ENCODE assay signal across 19 mouse cellular contexts in genomic region chr6:12255434-12255833, GRCm38 (mm10).
DNase-seq lines count a peak whose midpoint lies in the region; ATAC-seq and TF ChIP-seq lines count a peak whose summit lies in the region.
"Had no signal": no experiment of that assay in that cellular context is flagged by ENCODE, and none has a peak within 500 bp of the region (broad histone marks: within the 10 kb centered on the region; RNA-seq: fewer than 3 reads in every experiment).

No protein-coding gene starts in this region.

- no peak for TF ChIP-seq POLR2A in kidney, adult 2 months (IDR thresholded peaks at IDR 0.05; ENCODE audit: low read depth, low read length)

- H3K9ac ChIP-seq in kidney, embryonic 16.5 days (replicated peaks; ENCODE audit: low read length), result no peak overlapping the region
- H3K9ac ChIP-seq: embryonic facial prominence, embryonic 15.5 days; forebrain, embryonic 12.5 days; heart, embryonic 13.5 days; lung, embryonic 15.5 days had no signal

- H3K36me3 ChIP-seq in kidney, embryonic 16.5 days (ENCODE audit: insufficient read depth, low read length), result no peaks in the 10 kb centered on the region
- H3K36me3 ChIP-seq in kidney, adult 2 months (ENCODE audit: control insufficient read depth, insufficient read depth, low read length), result no peaks in the 10 kb centered on the region
- H3K36me3 ChIP-seq: embryonic facial prominence, embryonic 15.5 days; forebrain, embryonic 12.5 days; heart, embryonic 13.5 days; lung, embryonic 15.5 days had no signal

- H3K9me3 ChIP-seq in kidney, embryonic 16.5 days (ENCODE audit: low read length), result no peaks in the 10 kb centered on the region
- H3K9me3 ChIP-seq: embryonic facial prominence, embryonic 15.5 days; forebrain, embryonic 12.5 days; heart, embryonic 13.5 days; lung, embryonic 15.5 days had no signal

- peak; percentile 12 for DNase-seq in adrenal gland, postnatal 14 days
- DNase-seq in adrenal gland, adult 18-20 months (ENCODE audit: low spot score in 2 of 2), result no peak
- DNase-seq in kidney, adult 2 months, result no peak
- DNase-seq in 416B (ENCODE audit: low read depth), result peak; percentile 49
- DNase-seq in gastrocnemius, postnatal 4 days (ENCODE audit: low spot score in 2 of 2), result no peak
- DNase-seq: B cell, adult 2 months; cerebellum, adult 11 months; cerebellum, postnatal 25 days; gastrocnemius, postnatal 36 days; kidney, postnatal 25 days; right cerebral cortex, postnatal 4 days had no signal

- peak; percentile 94 for ATAC-seq in kidney, embryonic 16.5 days (ENCODE audit: low FRiP score, low TSS enrichment)
- peak; percentile 86 for ATAC-seq in common myeloid progenitor, adult 5-6 weeks (replicated peaks; ENCODE audit: low read depth, poor library complexity, severe bottlenecking)
- no peak for ATAC-seq in erythroblast, adult 5-6 weeks (replicated peaks; ENCODE audit: low FRiP score, poor library complexity, severe bottlenecking)

- H3K4me2 ChIP-seq in kidney, embryonic 16.5 days (replicated peaks; ENCODE audit: low read depth, low read length), result no peak overlapping the region
- H3K4me2 ChIP-seq: embryonic facial prominence, embryonic 15.5 days; forebrain, embryonic 12.5 days; heart, embryonic 13.5 days; lung, embryonic 15.5 days had no signal

- 77% methylated on average over 1 of the region's 1 CpGs for WGBS in kidney, embryonic 16.5 days
- WGBS in kidney, adult 2 months, result 48% methylated on average over 1 of the region's 1 CpGs

- no peak overlapping the region for H3K27ac ChIP-seq in kidney, embryonic 16.5 days (ENCODE audit: low read length)
- H3K27ac ChIP-seq in kidney, adult 2 months (ENCODE audit: insufficient read depth, low read depth, low read length), result no peak overlapping the region
- H3K27ac ChIP-seq: embryonic facial prominence, embryonic 15.5 days; forebrain, embryonic 12.5 days; heart, embryonic 13.5 days; lung, embryonic 15.5 days had no signal

- H3K4me3 ChIP-seq in kidney, embryonic 16.5 days (ENCODE audit: low read length), result no peak overlapping the region
- H3K4me3 ChIP-seq in kidney, adult 2 months (ENCODE audit: insufficient read depth, low read depth, low read length), result no peak overlapping the region
- H3K4me3 ChIP-seq: embryonic facial prominence, embryonic 15.5 days; forebrain, embryonic 12.5 days; heart, embryonic 13.5 days; lung, embryonic 15.5 days; megakaryocyte, embryonic 14.5 days had no signal

- TF ChIP-seq CTCF in kidney, adult 2 months (conservative IDR thresholded peaks at IDR 0.05; ENCODE audit: insufficient read depth, insufficient read length, low read depth, low read length), result no peak

- H3K27me3 ChIP-seq in kidney, embryonic 16.5 days (ENCODE audit: insufficient read depth, low read length), result no peaks in the 10 kb centered on the region
- H3K27me3 ChIP-seq in kidney, adult 2 months (replicated peaks; ENCODE audit: control insufficient read depth, insufficient read depth, low read length), result no peaks in the 10 kb centered on the region
- H3K27me3 ChIP-seq: embryonic facial prominence, embryonic 15.5 days; forebrain, embryonic 12.5 days; heart, embryonic 13.5 days; lung, embryonic 15.5 days; megakaryocyte, embryonic 14.5 days had no signal

- H3K4me1 ChIP-seq in kidney, embryonic 16.5 days (ENCODE audit: insufficient read depth, low read length), result no peaks in the 10 kb centered on the region
- no peaks in the 10 kb centered on the region for H3K4me1 ChIP-seq in kidney, adult 2 months (ENCODE audit: control insufficient read depth, insufficient read depth, low read length)
- H3K4me1 ChIP-seq: embryonic facial prominence, embryonic 15.5 days; heart, embryonic 13.5 days; lung, embryonic 15.5 days had no signal

Comparison
In these comparisons a context has a peak if more than half of its experiments do, and no peak if none do; other contexts are left out.
1. DNase-seq: peak in adrenal gland, postnatal 14 days (single experiment) and 416B (single experiment); none in adrenal gland, adult 18-20 months (0 of 2), kidney, adult 2 months (single experiment) and gastrocnemius, postnatal 4 days (0 of 2).